Mouse (Mus musculus) cerebellum, adult 2 months (tissue): ENCODE data around the gene Nfe2l1.

Experiments
- CTCF ChIP-seq: fragments of 200-500 bp; IDR thresholded peaks from 2 replicates; pipeline ENCODE4 v1.5.1; 2011; ENCODE audit warnings: low read depth, mild to moderate bottlenecking, control low read depth, low read length, moderate library complexity, borderline replicate concordance; ENCODE audit not compliant: insufficient read depth
- POLR2A ChIP-seq: fragments of 200-500 bp; IDR thresholded peaks from 2 replicates; pipeline ENCODE4 v1.6.1; 2011; ENCODE audit warnings: low read length, control low read depth, borderline replicate concordance; ENCODE audit not compliant: insufficient read depth

- no peak for TF ChIP-seq POLR2A
- TF ChIP-seq CTCF = no peak
These were observed 45.5 kb upstream of the Nfe2l1 start for GRCm38 (mm10) chr11:96875270-96875669.
